Mouse (Mus musculus): ENCODE results near the gene Scn8a.

The Scn8a gene

GRCm38 (mm10) chr15:101039651-101040050, 170.0 kb downstream of the Scn8a start:
- ATAC-seq (ENCODE audit: low TSS enrichment), result no peak

GRCm38 (mm10) chr15:101041966-101042365, 172.3 kb downstream of the Scn8a start:
- no peak for ATAC-seq (ENCODE audit: low TSS enrichment)

GRCm38 (mm10) chr15:101042613-101043012, 173.0 kb downstream of the Scn8a start:
- 0 out of 2 replicates have a peak, but pooled peaks have one; percentile 24 for ATAC-seq (ENCODE audit: low TSS enrichment)

GRCm38 (mm10) chr15:101044531-101044930, 174.9 kb downstream of the Scn8a start:
- no peak for ATAC-seq (ENCODE audit: low TSS enrichment)

- peak; percentile 24; the same call in 1 of the 2 replicates for ATAC-seq (ENCODE audit: low TSS enrichment)
These were observed 176.4 kb downstream of the Scn8a start for GRCm38 (mm10) chr15:101046039-101046526.

- peak; percentile 56 for ATAC-seq (ENCODE audit: low TSS enrichment)
These were observed 177.0 kb downstream of the Scn8a start for GRCm38 (mm10) chr15:101046527-101047193.

- no peak for ATAC-seq (ENCODE audit: low TSS enrichment)
These were observed 177.5 kb downstream of the Scn8a start, which contains the start of gene Gm47841 for GRCm38 (mm10) chr15:101047194-101047555. Gene Gm47841, minus strand, starts transcription at chr15:101047397.

GRCm38 (mm10) chr15:101048338-101048896, 178.8 kb downstream of the Scn8a start:
- no peak for ATAC-seq (ENCODE audit: low TSS enrichment)

GRCm38 (mm10) chr15:101051869-101052268, 182.2 kb downstream of the Scn8a start:
- ATAC-seq (ENCODE audit: low TSS enrichment), result no peak

GRCm38 (mm10) chr15:101052560-101053501, 183.2 kb downstream of the Scn8a start:
- ATAC-seq (ENCODE audit: low TSS enrichment), result no peak

GRCm38 (mm10) chr15:101053832-101054459, 184.3 kb downstream of the Scn8a start:
- ATAC-seq (ENCODE audit: low TSS enrichment), result no peak

GRCm38 (mm10) chr15:101054541-101054940, 184.9 kb downstream of the Scn8a start:
- no peak for ATAC-seq (ENCODE audit: low TSS enrichment)

- ATAC-seq (ENCODE audit: low TSS enrichment), result peak; percentile 92
These were observed 186.6 kb downstream of the Scn8a start for GRCm38 (mm10) chr15:101056225-101056624.

GRCm38 (mm10) chr15:101059570-101060279, 190.1 kb downstream of the Scn8a start:
- no peak for ATAC-seq (ENCODE audit: low TSS enrichment)

- no peak for ATAC-seq (ENCODE audit: low TSS enrichment)
These were observed 190.7 kb downstream of the Scn8a start for GRCm38 (mm10) chr15:101060280-101060852.

- no peak for ATAC-seq (ENCODE audit: low TSS enrichment)
These were observed 195.4 kb downstream of the Scn8a start for GRCm38 (mm10) chr15:101065069-101065468.

GRCm38 (mm10) chr15:101066364-101066847, 196.7 kb downstream of the Scn8a start:
- ATAC-seq (ENCODE audit: low TSS enrichment), result no peak

GRCm38 (mm10) chr15:101066920-101067696, 197.4 kb downstream of the Scn8a start:
- ATAC-seq (ENCODE audit: low TSS enrichment), result no peak

GRCm38 (mm10) chr15:101068029-101068428, 198.4 kb downstream of the Scn8a start:
- no peak for ATAC-seq (ENCODE audit: low TSS enrichment)

- ATAC-seq (ENCODE audit: low TSS enrichment), result no peak
These were observed 199.0 kb downstream of the Scn8a start for GRCm38 (mm10) chr15:101068671-101069070.

Data from frontal cortex, adult (tissue).